Mouse (Mus musculus) CH12.LX (cell line): Measurements from ENCODE around the gene Hist1h4b. TPM values are rescaled to one million over a fixed set of nuclear protein-coding genes. Genes with fewer than 3 reads are reported as not detected.

Experiments
- DNase-seq: peaks from one replicate; pipeline ENCODE4 v3.0.0-alpha.2; 2013; ENCODE audit errors: extremely low read depth
- H3K27ac ChIP-seq: 2 replicates; pipeline ENCODE4 v1.5.1; 2012; ENCODE audit warnings: low read depth, mild to moderate bottlenecking, control low read depth, moderate library complexity; ENCODE audit not compliant: insufficient read depth
- H3K27me3 ChIP-seq: replicated peaks from 2 replicates; pipeline ENCODE3; 2012; ENCODE audit warnings: inconsistent platforms
- H3K36me3 ChIP-seq, 2 experiments: replicated peaks in 1 of 2; 2 replicates each; pipeline versions ENCODE3 to v1.6.1; 2012; ENCODE audit warnings: inconsistent platforms in 1 of 2, low read length in 1 of 2, mild to moderate bottlenecking in 1 of 2, mixed read lengths in 1 of 2, moderate library complexity in 1 of 2; ENCODE audit not compliant: control insufficient read depth in 1 of 2, insufficient read depth in 1 of 2
- H3K4me1 ChIP-seq, 2 experiments: 2 replicates each; pipeline ENCODE4 v1.6.1; 2012; ENCODE audit warnings: inconsistent platforms in 1 of 2, moderate library complexity in 1 of 2; ENCODE audit not compliant: insufficient read depth in 2 of 2, control insufficient read depth in 1 of 2
- H3K4me2 ChIP-seq: 2 replicates; pipeline ENCODE4 v1.6.1; 2012; ENCODE audit warnings: low read depth, mild to moderate bottlenecking, control low read depth; ENCODE audit not compliant: poor library complexity, insufficient read depth, severe bottlenecking
- H3K4me3 ChIP-seq, 3 experiments: fragments of 150-350 bp in 1 of 3; sonication (generic) in 1 of 3; replicated peaks in 1 of 3; 2 replicates each; pipeline versions ENCODE3 to v1.5.1; 2011 to 2012; ENCODE audit warnings: low read depth in 2 of 3, low read length in 2 of 3, mild to moderate bottlenecking in 2 of 3, moderate library complexity in 2 of 3, control low read depth in 1 of 3, improper control_type of control experiment in 1 of 3, inconsistent platforms in 1 of 3, mixed read lengths in 1 of 3; ENCODE audit not compliant: poor library complexity in 1 of 3
- H3K79me2 ChIP-seq: replicated peaks from 2 replicates; pipeline ENCODE4 v1.6.1; 2012; ENCODE audit warnings: mild to moderate bottlenecking, moderate library complexity; ENCODE audit not compliant: control insufficient read depth, poor library complexity, insufficient read depth, severe bottlenecking; ENCODE audit errors: extremely low read depth
- H3K9ac ChIP-seq: 2 replicates; pipeline ENCODE4 v1.6.1; 2012; ENCODE audit warnings: low read depth, mild to moderate bottlenecking, control low read depth, moderate library complexity; ENCODE audit not compliant: insufficient read depth
- H3K9me3 ChIP-seq: replicated peaks from 2 replicates; pipeline ENCODE3; 2012; ENCODE audit warnings: low read length, inconsistent platforms, mixed read lengths
- BHLHE40 ChIP-seq: IDR thresholded peaks from 2 replicates; pipeline ENCODE4 v1.6.1; 2011; ENCODE audit warnings: mild to moderate bottlenecking, low read depth, low read length, improper control_type of control experiment
- CHD1 ChIP-seq: IDR thresholded peaks from 2 replicates; pipeline ENCODE4 v1.6.1; 2012; ENCODE audit warnings: low read depth, low read length, improper control_type of control experiment, inconsistent platforms
- CHD2 ChIP-seq: IDR thresholded peaks from 2 replicates; pipeline ENCODE4 v1.6.1; 2011; ENCODE audit warnings: low read length, improper control_type of control experiment
- CTCF ChIP-seq, 2 experiments: IDR thresholded peaks in 1 of 2; conservative IDR thresholded peaks in 1 of 2; 2 replicates each; pipeline ENCODE4 v1.5.1; 2011 to 2012; ENCODE audit warnings: low read depth in 2 of 2, low read length in 2 of 2, improper control_type of control experiment in 1 of 2, inconsistent platforms in 1 of 2, mild to moderate bottlenecking in 1 of 2, moderate library complexity in 1 of 2
- ELF1 ChIP-seq: IDR thresholded peaks from 2 replicates; pipeline ENCODE4 v1.6.1; 2014; ENCODE audit warnings: low read depth, mild to moderate bottlenecking, inconsistent platforms, low read length, improper control_type of control experiment
- EP300 ChIP-seq: IDR thresholded peaks from 2 replicates; pipeline ENCODE4 v1.6.1; 2011; ENCODE audit warnings: low read length, improper control_type of control experiment
- ETS1 ChIP-seq: conservative IDR thresholded peaks from 2 replicates; pipeline ENCODE4 v1.6.1; 2012; ENCODE audit warnings: low read depth, mild to moderate bottlenecking, inconsistent platforms, low read length, improper control_type of control experiment, moderate library complexity
- IRF4 ChIP-seq: IDR thresholded peaks from 2 replicates; pipeline ENCODE4 v1.6.1; 2014; ENCODE audit warnings: low read depth, mild to moderate bottlenecking, inconsistent platforms, low read length, improper control_type of control experiment
- JUN ChIP-seq: IDR thresholded peaks from 2 replicates; pipeline ENCODE4 v1.6.1; 2011; ENCODE audit warnings: low read depth, mild to moderate bottlenecking, low read length, improper control_type of control experiment, moderate library complexity; ENCODE audit not compliant: insufficient read depth
- MAFK ChIP-seq: IDR thresholded peaks from 2 replicates; pipeline ENCODE4 v1.6.1; 2011; ENCODE audit warnings: low read length, improper control_type of control experiment; ENCODE audit not compliant: insufficient replicate concordance
- MAX ChIP-seq: IDR thresholded peaks from 2 replicates; pipeline ENCODE4 v1.6.1; 2011; ENCODE audit warnings: low read length, improper control_type of control experiment
- MAZ ChIP-seq: IDR thresholded peaks from 2 replicates; pipeline ENCODE4 v1.6.1; 2012; ENCODE audit warnings: low read depth, mild to moderate bottlenecking, inconsistent platforms, low read length, improper control_type of control experiment, moderate library complexity
- MEF2A ChIP-seq: IDR thresholded peaks from 2 replicates; pipeline ENCODE4 v1.6.1; 2014; ENCODE audit warnings: low read depth, mild to moderate bottlenecking, inconsistent platforms, low read length, improper control_type of control experiment, borderline replicate concordance
- NELFE ChIP-seq: IDR thresholded peaks from 2 replicates; pipeline ENCODE4 v1.6.1; 2011; ENCODE audit warnings: low read depth, low read length, improper control_type of control experiment
- NRF1 ChIP-seq: IDR thresholded peaks from 2 replicates; pipeline ENCODE4 v1.6.1; 2014; ENCODE audit warnings: low read depth, mild to moderate bottlenecking, inconsistent platforms, low read length, improper control_type of control experiment, moderate library complexity
- POLR2A ChIP-seq: IDR thresholded peaks from 2 replicates; pipeline ENCODE4 v1.6.1; 2011; ENCODE audit warnings: low read depth, mild to moderate bottlenecking, improper control_type of control experiment, low read length
- POLR2AphosphoS2 ChIP-seq: IDR thresholded peaks from 2 replicates; pipeline ENCODE4 v1.6.1; 2011; ENCODE audit warnings: low read depth, low read length, improper control_type of control experiment
- RCOR1 ChIP-seq: conservative IDR thresholded peaks from 2 replicates; pipeline ENCODE4 v1.6.1; 2012; ENCODE audit warnings: low read depth, mild to moderate bottlenecking, inconsistent platforms, low read length, improper control_type of control experiment
- SIN3A ChIP-seq: IDR thresholded peaks from 2 replicates; pipeline ENCODE4 v1.6.1; 2012; ENCODE audit warnings: low read length, improper control_type of control experiment, inconsistent platforms
- TBP ChIP-seq: conservative IDR thresholded peaks from 2 replicates; pipeline ENCODE4 v1.6.1; 2011; ENCODE audit warnings: low read depth, low read length, improper control_type of control experiment
- TCF12 ChIP-seq: IDR thresholded peaks from 2 replicates; pipeline ENCODE4 v1.6.1; 2014; ENCODE audit warnings: low read depth, mild to moderate bottlenecking, inconsistent platforms, low read length, improper control_type of control experiment
- UBTF ChIP-seq: IDR thresholded peaks from 2 replicates; pipeline ENCODE4 v1.6.1; 2012; ENCODE audit warnings: low read depth, mild to moderate bottlenecking, inconsistent platforms, low read length, improper control_type of control experiment, moderate library complexity
- ZKSCAN1 ChIP-seq: IDR thresholded peaks from 2 replicates; pipeline ENCODE4 v1.6.1; 2012; ENCODE audit warnings: low read depth, inconsistent platforms, low read length, improper control_type of control experiment, borderline replicate concordance
- ZMIZ1 ChIP-seq: IDR thresholded peaks from 2 replicates; pipeline ENCODE4 v1.6.1; 2012; ENCODE audit warnings: low read depth, mild to moderate bottlenecking, inconsistent platforms, low read length, improper control_type of control experiment
- dilution Hi-C: fragments of 300-500 bp; cut with MboI; formaldehyde crosslinking; loops from 2 replicates; pipeline ENCODE4 v1.14.3; 2020; ENCODE audit warnings: low sequenced_read_pairs; ENCODE audit not compliant: extremely low pct_unique_long_range_greater_than_20kb, extremely low pct_ligation_motif_present
- in situ Hi-C: fragments of 300-500 bp; cut with MboI; formaldehyde crosslinking; loops from 3 replicates; pipeline ENCODE4 v1.14.3; 2019; ENCODE audit warnings: low sequenced_read_pairs, low pct_ligation_motif_present, low pct_unique_long_range_greater_than_20kb, mixed read lengths
- polyA plus RNA-seq: library from polyadenylated mRNA; unstranded; fragments of >175 nt; gene quantifications from 2 replicates; pipeline ENCODE4 v1.2.1, GENCODE M21; 2012; ENCODE audit warnings: low read depth; ENCODE audit not compliant: insufficient read length
- total RNA-seq, 2 experiments: library from RNA; depleted of rRNA; stranded (reverse); fragments of 300-350 nt in 1 of 2; fragments of >200 nt in 1 of 2; gene quantifications; 2 replicates each; pipeline ENCODE4 v1.2.3; 2012 to 2014

The Hist1h4b gene
- total and polyA plus RNA-seq, 3 experiments: 3.5 to 2,552 (median 24.8) TPM

GRCm38 (mm10) chr13:23755000-23755399, 1.8 kb upstream of the Hist1h4b start:
- TF ChIP-seq JUN: no peak
- no peak for TF ChIP-seq ZKSCAN1
- Histone ChIP-seq H3K4me3 (no peak overlapping the region), H3K79me2 (no peaks in the 10 kb centered on the region), H3K4me2 (0 out of 2 replicates have a peak overlapping the region, but pooled peaks have one; percentile 29), H3K27ac (peak overlapping the region; percentile 69), H3K9ac (no peak overlapping the region), H3K36me3 (no peaks in the 10 kb centered on the region), H3K9me3 (no peaks in the 10 kb centered on the region), H3K27me3 (no peaks in the 10 kb centered on the region), H3K4me1 (peaks cover 2 to 48% of the 10 kb centered on the region in 2 experiments; a peak in 3 of 4 replicates)
- in situ Hi-C loops: loop anchor here (25.0 kb wide), 1 partner anchor 1718 kb away; the partner anchor contains the start of genes Hist1h2ag, Hist1h2ah, Hist1h2bj and Hist1h2bk
- dilution Hi-C loops: no loop called here
- DNase-seq: no peak

- Histone ChIP-seq H3K27me3 (no peaks in the 10 kb centered on the region), H3K36me3 (no peaks in the 10 kb centered on the region), H3K9ac (peak overlapping the region; percentile 90), H3K27ac (peak overlapping the region; percentile 86), H3K79me2 (no peaks in the 10 kb centered on the region), H3K4me1 (peaks cover 3 to 44% of the 10 kb centered on the region in 2 experiments; a peak in 3 of 4 replicates), H3K9me3 (no peaks in the 10 kb centered on the region), H3K4me2 (peak overlapping the region; percentile 98), H3K4me3 (peak overlapping the region; percentile 1 to 51 (median 35))
- DNase-seq: no peak
- TF ChIP-seq NRF1 (0 out of 2 replicates have a peak, but pooled peaks have one; percentile 13), NELFE (peak; percentile 95), EP300 (no peak), BHLHE40 (peak; percentile 37; the same call in 1 of the 2 replicates), RCOR1 (peak; percentile 43), POLR2A (peak; percentile 98), CTCF (conservative IDR thresholded peaks at IDR 0.05 in 1 of 2, IDR thresholded peaks at IDR 0.05 in 1 of 2; ENCODE audit: low read depth in 2 of 2, low read length in 2 of 2) (no peak), UBTF (peak; percentile 93), CHD1 (peak; percentile 92; the same call in 1 of the 2 replicates), CHD2 (peak; percentile 89), TBP (no peak), ELF1 (no peak), ETS1 (0 out of 2 replicates have a peak, but pooled peaks have one; percentile 19), MAX (no peak), TCF12 (peak; percentile 24; the same call in 1 of the 2 replicates), MAFK (no peak), ZKSCAN1 (no peak), MAZ (peak; percentile 54; the same call in 1 of the 2 replicates), SIN3A (peak; percentile 76; the same call in 1 of the 2 replicates), IRF4 (peak; percentile 4; the same call in 1 of the 2 replicates), ZMIZ1 (peak; percentile 100), MEF2A (peak; percentile 11; the same call in 1 of the 2 replicates), POLR2AphosphoS2 (peak; percentile 100)
- dilution Hi-C loops (no loop called here), in situ Hi-C loops (loop anchor here (25.0 kb wide), 1 partner anchor 1720 kb away; the partner anchor contains the start of genes Hist1h2ag, Hist1h2ah, Hist1h2bj and Hist1h2bk)
Observed at GRCm38 (mm10) chr13:23757211-23757773, 479 bp downstream of the Hist1h4b start.
